Mouse (Mus musculus): Measurements from ENCODE around the gene Cald1.
A peak's percentile ranks its signal among the peaks of the same experiment; 100 is the strongest.

Cald1 gene

GRCm38 (mm10) chr6:34674416-34674815 is 76.1 kb downstream of the Cald1 start:
- DNase-seq = no peak

- DNase-seq = no peak
These were observed 76.6 kb downstream of the Cald1 start for GRCm38 (mm10) chr6:34674897-34675296.

GRCm38 (mm10) chr6:34682126-34682525 is 83.8 kb downstream of the Cald1 start:
- DNase-seq = no peak

GRCm38 (mm10) chr6:34684886-34685285 is 86.6 kb downstream of the Cald1 start:
- DNase-seq = peak; percentile 37

- DNase-seq = no peak
These were observed 90.7 kb downstream of the Cald1 start for GRCm38 (mm10) chr6:34688971-34689370.

GRCm38 (mm10) chr6:34691416-34691815 is 93.1 kb downstream of the Cald1 start:
- no peak for DNase-seq

GRCm38 (mm10) chr6:34694096-34694495 is 95.8 kb downstream of the Cald1 start:
- no peak for DNase-seq

- no peak for DNase-seq
These were observed 105.3 kb downstream of the Cald1 start for GRCm38 (mm10) chr6:34703421-34704120.

- DNase-seq = no peak
These were observed 109.2 kb downstream of the Cald1 start for GRCm38 (mm10) chr6:34707521-34707920.

- DNase-seq = no peak
These were observed 110.5 kb downstream of the Cald1 start for GRCm38 (mm10) chr6:34708650-34709265.

GRCm38 (mm10) chr6:34709289-34709688 is 111.0 kb downstream of the Cald1 start:
- DNase-seq = peak; percentile 36

- DNase-seq = no peak
These were observed 111.8 kb downstream of the Cald1 start for GRCm38 (mm10) chr6:34709946-34710682.

- no peak for DNase-seq
These were observed 112.5 kb downstream of the Cald1 start for GRCm38 (mm10) chr6:34710848-34711247.

- no peak for DNase-seq
These were observed 113.3 kb downstream of the Cald1 start for GRCm38 (mm10) chr6:34711620-34712019.

GRCm38 (mm10) chr6:34713169-34713568 is 114.9 kb downstream of the Cald1 start:
- DNase-seq = no peak

- no peak for DNase-seq
These were observed 115.5 kb downstream of the Cald1 start for GRCm38 (mm10) chr6:34713777-34714176.

- DNase-seq = no peak
These were observed 116.3 kb downstream of the Cald1 start for GRCm38 (mm10) chr6:34714612-34715011.

GRCm38 (mm10) chr6:34716206-34716887 is 118.0 kb downstream of the Cald1 start:
- no peak for DNase-seq

- DNase-seq = no peak
These were observed 118.8 kb downstream of the Cald1 start for GRCm38 (mm10) chr6:34716888-34717635.

GRCm38 (mm10) chr6:34717651-34718050 is 119.4 kb downstream of the Cald1 start:
- DNase-seq = no peak

GRCm38 (mm10) chr6:34719141-34719680 is 120.9 kb downstream of the Cald1 start:
- no peak for DNase-seq

- DNase-seq = no peak
These were observed 122.1 kb downstream of the Cald1 start for GRCm38 (mm10) chr6:34720447-34720846.
